In the genomic region with DNA sequence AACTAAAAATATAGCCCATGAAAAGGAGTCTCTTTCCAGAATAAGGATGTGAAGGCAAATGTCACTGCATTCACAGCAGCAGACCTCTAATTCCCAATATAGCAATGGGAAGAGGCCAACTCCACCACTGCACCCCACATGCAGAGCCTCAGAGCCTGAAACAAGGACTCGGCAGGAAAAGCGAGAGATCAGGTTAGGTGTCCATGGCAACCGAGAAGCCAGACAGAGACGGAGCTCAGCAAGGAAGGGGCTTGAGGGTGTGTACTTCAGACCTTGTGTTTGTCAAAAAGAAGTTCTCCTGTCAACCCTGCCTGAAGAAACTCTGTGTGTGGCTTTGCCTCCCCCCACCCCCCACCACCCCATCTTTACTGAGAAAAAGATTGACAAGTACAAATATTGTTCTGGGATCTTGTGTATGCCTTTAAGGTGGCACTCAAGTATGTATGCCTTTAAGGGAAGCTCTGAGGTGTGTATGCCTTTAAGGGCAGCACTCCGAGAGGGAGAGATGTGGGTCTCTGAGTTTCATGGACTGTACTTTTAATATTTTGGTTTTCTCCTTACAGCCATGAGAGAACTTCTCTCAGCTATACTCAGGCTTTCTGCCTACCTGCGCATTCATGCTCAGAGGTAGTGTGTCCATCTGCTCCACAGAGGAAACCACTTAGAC, we compare ENCODE assay signal across 17 mouse cellular contexts. TPM values are rescaled to one million over a fixed set of nuclear protein-coding genes. Genes with fewer than 3 reads are reported as not detected.
DNase-seq lines count a peak whose midpoint lies in the region; ATAC-seq and TF ChIP-seq lines count a peak whose summit lies in the region.
"Had no signal": no experiment of that assay in that cellular context is flagged by ENCODE, and none has a peak within 500 bp of the region (broad histone marks: within the 10 kb centered on the region; RNA-seq: fewer than 3 reads in every experiment).

No protein-coding gene starts in this region.

- ATAC-seq in forebrain, embryonic 16.5 days = peak; percentile 31; the same call in 1 of the 2 replicates
- ATAC-seq in midbrain, embryonic 14.5 days (ENCODE audit: low FRiP score, low TSS enrichment) = no peak
- ATAC-seq: liver, embryonic 12.5 days had no signal

- no peak for TF ChIP-seq CTCF in brain, embryonic 14.5 days (IDR thresholded peaks at IDR 0.05; ENCODE audit: borderline replicate concordance, extremely low read depth, insufficient read depth, insufficient read length)
- no peak for TF ChIP-seq CTCF in left cerebral cortex, adult 2 months (IDR thresholded peaks at IDR 0.05)

- TF ChIP-seq POLR2A in brain, embryonic 14.5 days (IDR thresholded peaks at IDR 0.05; ENCODE audit: borderline replicate concordance, extremely low read depth, insufficient read depth, insufficient read length, poor library complexity, severe bottlenecking) = no peak

- H3K4me3 ChIP-seq in heart, embryonic 10.5 days = no peak overlapping the region
- H3K4me3 ChIP-seq in forebrain, embryonic 16.5 days (replicated peaks; ENCODE audit: low read length) = no peak overlapping the region
- no peak overlapping the region for H3K4me3 ChIP-seq in midbrain, embryonic 14.5 days (replicated peaks; ENCODE audit: low read depth, low read length)
- no peak overlapping the region for H3K4me3 ChIP-seq in left cerebral cortex, adult 2 months
- H3K4me3 ChIP-seq: embryonic facial prominence, embryonic 15.5 days; heart, embryonic 12.5 days; liver, embryonic 12.5 days; lung, embryonic 15.5 days; megakaryocyte, embryonic 14.5 days had no signal

- no peak overlapping the region for H3K9ac ChIP-seq in forebrain, embryonic 16.5 days (replicated peaks; ENCODE audit: low read depth, low read length)
- H3K9ac ChIP-seq in midbrain, embryonic 14.5 days (replicated peaks; ENCODE audit: low read length) = no peak overlapping the region
- H3K9ac ChIP-seq: embryonic facial prominence, embryonic 15.5 days; heart, embryonic 12.5 days; liver, embryonic 12.5 days; lung, embryonic 15.5 days had no signal

- no peak overlapping the region for H3K27ac ChIP-seq in heart, embryonic 10.5 days
- no peak overlapping the region for H3K27ac ChIP-seq in forebrain, embryonic 16.5 days (ENCODE audit: low read length)
- no peak overlapping the region for H3K27ac ChIP-seq in midbrain, embryonic 14.5 days (replicated peaks; ENCODE audit: low read depth, low read length)
- H3K27ac ChIP-seq in left cerebral cortex, adult 2 months = no peak overlapping the region
- H3K27ac ChIP-seq: embryonic facial prominence, embryonic 15.5 days; liver, embryonic 12.5 days; lung, embryonic 15.5 days had no signal

- no peaks in the 10 kb centered on the region for H3K9me3 ChIP-seq in heart, embryonic 10.5 days
- peaks cover 3% of the 10 kb centered on the region; the same call in 1 of the 2 replicates for H3K9me3 ChIP-seq in forebrain, embryonic 16.5 days (ENCODE audit: control insufficient read depth, low read length)
- no peaks in the 10 kb centered on the region for H3K9me3 ChIP-seq in midbrain, embryonic 14.5 days (ENCODE audit: control insufficient read depth, low read length)
- H3K9me3 ChIP-seq: embryonic facial prominence, embryonic 15.5 days; lung, embryonic 15.5 days had no signal

- 42% methylated on average over 6 of the region's 6 CpGs for WGBS in heart, embryonic 10.5 days
- 26% methylated on average over 6 of the region's 6 CpGs for WGBS in forebrain, embryonic 16.5 days
- 25% methylated on average over 6 of the region's 6 CpGs for WGBS in midbrain, embryonic 14.5 days

- peak; percentile 14 for DNase-seq in heart, adult 11 months
- no peak for DNase-seq in heart, embryonic 10.5 days (ENCODE audit: low spot score)
- peak; percentile 70 for DNase-seq in brain, embryonic 14.5 days (ENCODE audit: low read depth)
- peak; percentile 64 for DNase-seq in midbrain, embryonic 14.5 days
- DNase-seq in spleen, postnatal 4 days (ENCODE audit: low spot score in 2 of 2) = no peak
- DNase-seq in left cerebral cortex, adult 2 months (ENCODE audit: extremely low spot score in 1 of 2, low spot score in 2 of 2) = no peak
- DNase-seq: adrenal gland, adult 8-10 months; gastrocnemius, postnatal 36 days; thymus, adult 2 months had no signal

- 0 out of 2 replicates have a peak, but pooled peaks cover 3% of the 10 kb centered on the region for H3K4me1 ChIP-seq in heart, embryonic 10.5 days
- no peaks in the 10 kb centered on the region for H3K4me1 ChIP-seq in forebrain, embryonic 16.5 days (replicated peaks; ENCODE audit: control insufficient read depth, insufficient read depth, low read length)
- peaks cover 7% of the 10 kb centered on the region; the same call in 1 of the 2 replicates for H3K4me1 ChIP-seq in midbrain, embryonic 14.5 days (ENCODE audit: control insufficient read depth, insufficient read depth, low read length)
- H3K4me1 ChIP-seq: heart, embryonic 12.5 days; liver, embryonic 12.5 days; lung, embryonic 15.5 days; megakaryocyte, embryonic 14.5 days had no signal

- peaks cover 11% of the 10 kb centered on the region; the same call in 1 of the 2 replicates for H3K27me3 ChIP-seq in heart, embryonic 10.5 days (ENCODE audit: insufficient read depth, poor library complexity, severe bottlenecking)
- H3K27me3 ChIP-seq in forebrain, embryonic 16.5 days (replicated peaks; ENCODE audit: control insufficient read depth, insufficient read depth, low read length) = no peaks in the 10 kb centered on the region
- H3K27me3 ChIP-seq in midbrain, embryonic 14.5 days (ENCODE audit: control insufficient read depth, insufficient read depth, low read length) = no peaks in the 10 kb centered on the region
- H3K27me3 ChIP-seq: embryonic facial prominence, embryonic 15.5 days; liver, embryonic 12.5 days; megakaryocyte, embryonic 14.5 days had no signal

- intact Hi-C loops in left cerebral cortex, adult 2 months (cut with DNase I) = no loop called here

- no peaks in the 10 kb centered on the region for H3K36me3 ChIP-seq in heart, embryonic 10.5 days
- H3K36me3 ChIP-seq in forebrain, embryonic 16.5 days (ENCODE audit: control insufficient read depth, insufficient read depth) = no peaks in the 10 kb centered on the region
- no peaks in the 10 kb centered on the region for H3K36me3 ChIP-seq in midbrain, embryonic 14.5 days (ENCODE audit: control insufficient read depth, insufficient read depth, low read length)
- H3K36me3 ChIP-seq: embryonic facial prominence, embryonic 15.5 days; heart, embryonic 12.5 days; liver, embryonic 12.5 days; lung, embryonic 15.5 days had no signal

- no peak overlapping the region for H3K4me2 ChIP-seq in forebrain, embryonic 16.5 days (ENCODE audit: low read length)
- no peak overlapping the region for H3K4me2 ChIP-seq in midbrain, embryonic 14.5 days (ENCODE audit: low read length)
- H3K4me2 ChIP-seq: embryonic facial prominence, embryonic 15.5 days; heart, embryonic 12.5 days; liver, embryonic 12.5 days; lung, embryonic 15.5 days had no signal

RNA-seq across cellular contexts. Expression of a gene that starts 37.9 kb away (rescaled TPM):
- 9.3 and 12.8 TPM in 2 replicates for polyA plus RNA-seq in heart, embryonic 10.5 days (2016; fragmentation: Nextera tagmentation; extraction: Ambion mirVana)
- polyA plus RNA-seq in brain, embryonic 14.5 days (2012; rRNA removed) = 2.0 and 2.3 TPM in 2 replicates
- polyA plus RNA-seq in forebrain, embryonic 16.5 days (2015; fragmentation: Nextera tagmentation; extraction: Ambion mirVana) = 2.2 and 2.4 TPM in 2 replicates
- 2.6 and 3.5 TPM in 2 replicates for polyA plus RNA-seq in midbrain, embryonic 14.5 days (2014; fragmentation: Nextera tagmentation; extraction: Ambion mirVana)
- total RNA-seq in left cerebral cortex, adult 2 months (2021) = 1 to 10 TPM; 4.2 to 5.6 TPM
- total RNA-seq: hematopoietic stem cell, adult 5-6 weeks had no signal
- polyA plus RNA-seq: C2C12 had no signal

Comparison
In these comparisons a context has a peak if more than half of its experiments do, and no peak if none do; other contexts are left out.
1. DNase-seq: peak in heart, adult 11 months (single experiment), brain, embryonic 14.5 days (single experiment) and midbrain, embryonic 14.5 days (single experiment); none in heart, embryonic 10.5 days (single experiment), spleen, postnatal 4 days (0 of 2) and left cerebral cortex, adult 2 months (0 of 2).